Mouse (Mus musculus) liver, embryonic 14.5 days (tissue): Measurements from ENCODE around the gene Ipo13.

ENCODE experiments used
- CTCF ChIP-seq: IDR thresholded peaks from 2 replicates; pipeline ENCODE4 v1.5.1; 2016; ENCODE audit warnings: antibody characterized with exemption, low read depth, control low read depth
- EP300 ChIP-seq: IDR thresholded peaks from 2 replicates; pipeline ENCODE4 v1.6.1; 2016; ENCODE audit warnings: antibody characterized with exemption, low read depth

GRCm38 (mm10) chr4:117929391-117929881 lies 14.6 kb upstream of the Ipo13 start, which contains the start of gene Artn:
- TF ChIP-seq CTCF (no peak), EP300 (no peak)
